Mouse (Mus musculus): Measurements from ENCODE around the gene Irak3.
"Not testable (repeated sequence)": the region's sequence is repeated elsewhere in the genome, so short reads cannot be mapped to it uniquely, and the experiment has no call there.

Irak3 gene

DNA sequence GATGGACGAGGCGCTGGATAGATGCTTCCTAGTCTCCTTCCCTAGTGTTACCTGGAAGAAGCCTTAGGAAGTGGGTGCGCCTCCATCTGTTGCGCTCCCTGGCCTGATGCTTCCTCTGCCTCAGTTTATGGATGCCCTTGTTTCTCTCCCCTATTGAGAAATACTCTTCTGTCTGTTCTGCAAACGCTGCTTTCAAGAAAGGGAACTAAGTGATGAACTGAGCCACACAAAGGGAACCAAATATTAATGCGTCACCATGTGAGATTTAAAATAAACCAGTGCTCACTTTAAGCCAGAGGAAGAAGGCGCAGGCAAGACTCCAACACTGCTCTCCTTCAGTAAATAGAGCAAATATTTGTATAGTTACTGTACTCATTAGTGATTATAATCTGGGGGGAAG lies 38.4 kb downstream of the Irak3 start:
- no peak for DNase-seq (ENCODE audit: low spot score)

DNA sequence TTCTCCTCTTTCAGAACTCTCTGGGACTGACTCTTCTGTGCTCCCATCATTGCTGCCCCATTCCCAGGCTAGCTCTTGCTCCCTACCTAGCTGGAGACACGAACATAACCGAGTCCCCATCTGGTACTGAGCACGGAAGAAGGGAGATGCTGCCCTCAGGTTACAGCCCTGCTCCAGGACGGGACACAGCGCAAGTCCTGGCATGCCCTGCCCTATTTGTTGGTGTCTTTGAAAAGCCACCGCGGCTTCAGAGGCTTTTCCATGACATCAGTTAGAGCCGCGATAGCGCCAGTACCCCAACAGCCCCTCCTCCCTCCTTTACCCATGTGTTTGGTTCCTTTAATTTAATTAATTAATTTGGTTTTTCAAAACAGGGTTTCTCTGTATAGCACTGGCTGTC lies 39.1 kb downstream of the Irak3 start:
- DNase-seq (ENCODE audit: low spot score), result no peak

DNA sequence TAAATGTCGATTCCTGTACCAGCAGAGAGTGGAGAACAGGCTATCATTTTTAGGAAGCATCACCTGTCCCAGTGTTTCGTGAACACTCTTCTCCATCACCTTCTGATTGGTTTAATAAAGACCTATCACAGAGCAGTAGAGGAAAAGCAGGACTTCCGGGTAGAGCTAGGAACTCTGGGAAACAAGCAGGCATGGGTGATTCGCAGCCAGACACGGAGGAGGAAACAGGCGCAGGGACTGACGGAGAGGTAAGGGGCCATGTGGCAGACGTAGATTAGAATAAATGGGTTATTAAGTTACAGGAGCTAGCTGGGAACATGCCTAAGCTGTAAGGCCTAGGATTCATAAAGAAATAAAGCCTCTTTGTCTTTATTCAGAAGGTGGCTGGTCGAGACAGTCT lies 41.4 kb downstream of the Irak3 start:
- no peak for DNase-seq (ENCODE audit: low spot score)

DNA sequence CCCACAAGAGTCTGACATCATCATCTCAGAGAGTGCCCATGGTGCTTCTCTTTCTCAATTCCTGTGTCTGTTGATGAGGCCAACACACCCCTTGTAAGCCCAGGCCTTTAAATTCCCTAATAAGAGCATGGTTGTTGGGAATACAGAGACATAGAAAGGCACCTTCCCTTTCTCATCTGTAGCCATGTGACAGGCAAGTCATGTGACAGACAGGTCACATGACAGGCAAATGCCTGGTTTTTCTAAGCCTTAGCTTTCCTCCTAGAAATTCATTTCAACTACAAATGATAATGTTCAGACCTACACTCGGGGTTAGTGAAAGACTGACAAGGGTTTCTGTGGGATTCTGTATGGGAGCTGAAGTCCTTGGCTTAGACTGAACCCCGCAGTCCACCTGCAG lies 48.0 kb downstream of the Irak3 start:
- DNase-seq (ENCODE audit: low spot score), result no peak

DNA sequence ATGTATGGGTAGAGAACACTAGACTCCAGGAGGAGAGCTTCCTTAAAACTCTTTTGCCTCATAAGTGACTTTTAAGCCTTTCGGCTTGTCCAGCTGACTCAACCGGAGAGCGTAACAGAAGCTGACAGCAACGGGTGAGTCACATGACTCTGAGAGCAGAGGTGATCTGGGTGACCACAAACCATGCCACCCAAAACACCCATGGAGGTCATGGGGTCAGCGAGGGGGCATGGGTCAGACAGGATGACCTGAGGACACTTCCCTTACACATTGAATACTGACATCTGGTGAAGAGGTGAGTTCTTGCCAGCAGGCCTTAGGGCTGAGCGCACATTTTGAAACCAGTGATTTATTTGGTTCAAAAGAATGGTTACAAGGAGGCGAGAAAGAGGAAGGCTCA lies 50.3 kb downstream of the Irak3 start:
- no peak for DNase-seq (ENCODE audit: low spot score)

DNA sequence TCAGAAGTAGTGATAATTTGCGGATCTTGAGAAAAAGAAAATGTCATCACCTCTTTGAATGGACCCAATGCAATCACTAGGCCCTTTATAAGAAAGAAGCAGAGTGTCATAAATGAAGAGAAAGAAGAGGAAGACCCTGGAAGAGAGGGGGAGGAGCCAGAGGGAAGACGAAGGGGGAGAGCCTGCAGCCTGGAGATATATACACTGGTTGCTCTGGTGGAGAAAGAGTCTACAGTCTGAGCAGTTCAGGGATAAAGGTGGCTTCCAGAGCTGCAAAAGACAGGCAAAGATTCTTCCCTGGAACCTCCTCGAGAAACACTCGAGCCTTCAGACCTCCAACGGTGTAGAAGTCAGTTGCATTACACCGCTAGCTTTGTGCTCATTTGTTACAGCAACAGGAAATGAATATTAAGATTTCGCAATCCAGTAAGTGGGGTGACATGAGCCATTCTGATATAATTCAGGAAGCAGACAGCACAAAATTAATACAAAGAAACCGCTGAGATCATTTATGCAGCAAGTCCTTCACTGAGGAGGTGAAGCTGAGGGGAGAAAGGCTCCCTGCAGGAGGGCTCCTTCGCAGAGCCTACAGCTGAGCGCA lies 60.9 kb downstream of the Irak3 start:
- DNase-seq (ENCODE audit: low spot score), result no peak

DNA sequence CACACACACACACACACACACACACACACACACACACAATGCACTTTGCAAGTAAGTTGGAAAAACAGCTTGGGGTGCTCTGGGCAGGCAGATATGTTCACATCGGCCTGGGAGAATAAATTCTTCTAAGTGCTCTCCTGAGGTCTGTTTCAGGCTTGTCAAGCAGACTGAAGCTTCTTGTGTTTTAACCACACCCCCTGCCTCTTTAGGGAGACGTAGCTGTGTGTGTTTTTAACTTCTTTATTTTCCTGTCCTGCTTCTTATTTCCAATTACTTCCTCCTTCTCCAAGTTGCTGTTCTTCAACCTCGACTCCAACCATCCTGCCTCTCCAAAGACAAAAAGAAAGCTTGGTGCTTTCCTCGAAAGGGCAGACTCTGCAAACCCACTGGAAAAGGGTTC lies 61.7 kb downstream of the Irak3 start:
- no peak for DNase-seq (ENCODE audit: low spot score)

DNA sequence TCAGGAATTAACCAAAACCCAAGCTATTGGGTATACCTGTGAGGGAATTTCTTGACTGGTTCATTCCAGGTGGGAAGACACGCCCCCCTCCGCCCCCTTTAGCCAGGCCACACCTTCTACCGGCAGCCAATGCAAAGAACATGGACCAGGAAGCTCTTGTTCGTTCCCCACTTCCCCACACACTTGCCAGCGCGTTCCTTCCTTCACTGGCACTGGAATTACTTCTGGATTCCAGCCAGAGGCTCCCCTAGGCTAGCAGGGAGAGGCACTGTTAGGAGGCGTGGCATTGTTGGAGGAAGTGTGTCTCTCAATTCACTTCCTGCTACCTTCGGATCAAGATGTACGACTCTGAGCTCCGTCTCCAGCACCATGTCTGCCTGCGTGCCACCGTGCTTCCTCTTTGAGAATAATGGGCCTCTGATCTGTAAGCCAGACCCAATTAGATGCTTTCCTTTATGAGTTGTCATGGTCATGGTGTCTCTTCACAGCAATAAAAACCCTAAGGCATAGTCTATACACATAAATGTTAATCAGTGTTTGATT lies 65.8 kb downstream of the Irak3 start:
- DNase-seq (ENCODE audit: low spot score), result no peak

DNA sequence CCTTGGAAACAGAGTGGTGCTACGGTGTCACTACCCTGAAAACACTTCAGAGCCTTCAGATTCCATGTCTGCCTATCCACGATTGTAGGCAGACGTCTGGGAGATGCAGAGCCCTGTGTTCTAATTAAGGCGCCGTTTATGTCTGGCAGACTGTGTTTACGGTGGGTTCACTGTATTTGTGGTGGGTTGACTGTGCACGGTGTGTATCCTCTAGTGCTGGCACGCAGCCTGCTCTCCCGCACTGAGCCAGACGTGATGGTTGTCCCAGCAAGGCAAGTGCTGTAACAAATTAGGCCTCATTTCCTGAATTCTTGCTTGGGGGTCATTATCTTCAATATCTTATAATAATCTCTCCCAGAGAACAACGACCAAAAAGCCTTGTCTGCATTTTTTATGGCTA lies 68.2 kb downstream of the Irak3 start:
- DNase-seq (ENCODE audit: low spot score), result no peak

DNA sequence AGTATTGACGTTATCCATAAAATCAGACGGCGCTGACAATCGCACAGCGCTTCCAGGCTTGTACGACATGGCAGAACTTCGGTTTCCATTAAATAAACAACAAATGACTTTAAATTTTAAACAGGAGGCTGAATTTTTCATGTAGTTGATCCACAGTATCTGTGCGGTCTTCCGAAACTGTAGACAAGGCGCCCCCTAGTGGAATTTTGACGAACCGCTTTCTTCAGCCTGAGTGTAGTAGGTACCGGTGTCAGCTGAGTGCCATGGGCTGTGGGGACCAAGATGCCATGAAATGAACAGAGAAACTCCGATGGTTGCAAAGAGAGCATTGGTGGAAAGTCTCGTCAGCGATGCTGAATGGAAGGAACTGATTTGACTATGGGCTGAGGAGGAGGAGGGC lies 71.3 kb downstream of the Irak3 start:
- DNase-seq (ENCODE audit: low spot score), result no peak

DNA sequence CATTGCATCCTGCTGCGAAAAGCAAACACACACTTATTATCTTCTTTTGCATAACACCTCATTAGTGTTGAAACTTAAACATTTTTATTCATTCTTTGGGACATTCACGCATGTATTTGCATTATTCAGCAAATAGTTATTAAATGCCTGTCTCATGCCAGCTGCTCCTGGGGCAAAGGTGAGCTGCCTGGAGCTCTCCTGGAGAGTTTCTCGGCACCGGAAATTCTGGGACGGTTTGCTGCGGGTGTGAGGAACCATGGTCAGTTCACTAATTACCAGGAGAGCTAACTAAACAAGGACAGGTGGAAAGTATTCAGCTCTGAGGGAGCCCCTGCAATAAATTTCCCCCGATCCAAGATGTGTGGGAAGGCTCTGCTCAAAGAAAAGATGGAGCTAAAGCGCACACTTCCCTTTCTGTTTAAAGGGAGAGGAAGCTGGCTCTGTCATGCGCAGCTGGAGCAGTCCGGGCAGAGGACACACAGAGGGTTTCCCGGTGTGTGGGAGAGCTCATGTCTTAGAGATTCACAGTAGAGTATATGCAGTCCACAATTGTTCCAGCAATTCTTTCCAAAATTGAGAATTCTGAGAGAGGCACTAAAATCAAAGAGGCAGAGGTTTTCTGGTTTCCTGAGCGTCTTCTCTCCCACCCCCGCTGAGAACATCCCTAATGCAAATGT lies 73.2 kb downstream of the Irak3 start:
- DNase-seq (ENCODE audit: low spot score), result no peak

DNA sequence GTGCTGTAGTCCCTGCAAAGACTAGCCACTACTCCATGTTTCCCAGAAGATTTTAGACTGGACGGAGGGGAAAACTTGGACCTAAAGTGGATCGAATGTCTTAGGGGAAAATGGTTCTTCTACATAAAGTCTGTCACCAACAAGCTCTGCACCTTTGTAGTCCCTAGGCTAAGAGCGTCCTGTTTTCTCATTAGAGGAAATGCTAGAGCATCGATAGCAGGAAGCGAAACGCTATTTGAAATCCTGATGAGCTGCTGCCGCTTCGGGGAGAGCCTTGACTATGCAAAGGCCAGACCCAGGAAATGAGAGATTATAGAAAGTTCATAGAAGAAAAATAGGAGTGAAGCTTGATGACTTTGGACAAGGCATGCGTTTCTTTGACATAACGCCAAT lies 76.5 kb downstream of the Irak3 start:
- DNase-seq (ENCODE audit: low spot score), result no peak

DNA sequence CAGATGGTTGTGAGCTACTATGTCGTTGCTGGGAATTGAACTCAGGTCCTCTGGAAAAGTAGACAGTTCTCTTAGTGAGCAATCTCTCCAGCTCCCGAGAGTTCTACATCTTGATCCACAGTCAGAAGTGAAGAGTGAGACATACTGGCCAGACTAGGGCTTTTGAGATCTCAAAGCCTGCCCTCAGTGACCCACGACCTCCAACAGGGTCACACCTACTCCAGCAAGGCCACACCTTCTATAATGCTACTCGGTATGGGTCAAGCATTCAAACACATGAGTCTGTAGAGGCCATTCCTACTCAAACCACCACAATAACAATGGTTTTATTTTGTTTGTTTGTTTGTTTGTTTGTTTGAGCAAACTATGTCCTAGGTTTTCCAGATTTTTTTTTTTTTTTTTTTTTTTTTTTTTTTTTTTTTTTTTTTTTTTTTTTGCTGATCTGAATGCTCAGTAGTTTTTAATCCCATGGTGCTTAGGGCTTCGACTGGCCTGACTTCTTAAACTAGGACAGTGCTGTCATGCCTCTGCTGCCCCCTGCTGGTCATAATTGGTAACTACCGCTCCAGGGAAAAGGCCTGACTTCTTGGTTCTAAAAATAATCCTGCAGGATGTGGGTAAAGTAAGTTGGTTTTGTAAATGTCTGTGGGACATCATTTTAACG lies 77.0 kb downstream of the Irak3 start:
- peak; percentile 66 for DNase-seq (ENCODE audit: low spot score)

DNA sequence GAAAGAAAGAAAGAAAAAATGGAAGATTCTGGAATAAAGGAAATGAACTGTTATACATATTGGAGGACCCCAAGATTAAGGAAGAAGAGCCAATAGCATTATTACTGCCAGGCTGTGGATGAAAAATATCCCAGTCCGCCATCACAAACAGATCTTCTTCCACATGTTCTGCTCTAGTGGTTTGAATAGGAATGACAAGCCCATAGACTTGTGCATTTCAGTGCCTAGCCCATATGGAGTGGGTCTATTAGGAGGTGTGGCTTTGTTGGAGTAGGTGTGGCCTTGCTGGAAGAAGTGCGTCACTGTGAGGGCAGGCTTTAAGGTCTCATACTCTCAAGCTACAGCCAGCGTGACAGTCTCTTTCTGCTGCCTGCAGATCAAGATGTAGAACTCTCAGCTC lies 78.2 kb downstream of the Irak3 start:
- DNase-seq (ENCODE audit: low spot score), result no peak

DNA sequence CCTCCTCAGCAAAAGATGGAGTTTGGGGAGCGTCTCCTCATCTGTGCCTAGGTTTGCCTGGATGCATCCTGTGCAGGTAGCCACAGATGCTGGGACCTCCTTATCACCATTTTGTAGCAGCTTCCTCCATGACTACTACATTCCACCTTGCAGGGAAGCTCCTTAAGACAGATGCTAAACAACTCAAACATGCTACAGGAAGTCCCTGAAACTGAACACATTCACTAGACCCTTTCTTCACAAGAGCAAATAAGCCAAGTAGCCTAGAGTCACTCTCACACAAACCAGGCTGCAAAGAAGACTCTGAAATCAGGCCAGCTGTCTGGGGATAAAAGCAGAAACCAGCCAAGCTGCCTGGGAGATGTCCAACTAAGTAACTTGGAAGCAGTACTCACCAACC lies 86.7 kb downstream of the Irak3 start:
- no peak for DNase-seq (ENCODE audit: low spot score)

DNA sequence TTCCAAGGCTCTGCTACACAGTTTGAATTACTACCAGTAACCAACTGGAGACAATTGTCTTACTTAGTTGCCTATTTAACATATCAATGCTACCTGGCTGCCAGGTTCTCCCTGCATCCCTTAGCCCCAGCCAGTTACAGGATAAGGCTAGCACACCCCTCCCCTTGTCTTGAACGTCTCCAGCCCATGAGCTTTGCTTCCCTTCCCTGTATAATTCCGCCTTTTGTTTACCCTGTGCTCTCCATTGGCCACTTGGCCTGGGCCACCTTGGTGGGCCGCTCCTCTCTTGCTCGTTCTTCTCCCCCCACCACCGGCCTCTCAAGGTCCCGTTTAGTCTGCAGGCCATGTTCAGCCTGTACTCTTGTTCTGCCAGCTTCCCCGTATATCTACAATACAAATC lies 87.4 kb downstream of the Irak3 start:
- DNase-seq (ENCODE audit: low spot score), result no peak

DNA sequence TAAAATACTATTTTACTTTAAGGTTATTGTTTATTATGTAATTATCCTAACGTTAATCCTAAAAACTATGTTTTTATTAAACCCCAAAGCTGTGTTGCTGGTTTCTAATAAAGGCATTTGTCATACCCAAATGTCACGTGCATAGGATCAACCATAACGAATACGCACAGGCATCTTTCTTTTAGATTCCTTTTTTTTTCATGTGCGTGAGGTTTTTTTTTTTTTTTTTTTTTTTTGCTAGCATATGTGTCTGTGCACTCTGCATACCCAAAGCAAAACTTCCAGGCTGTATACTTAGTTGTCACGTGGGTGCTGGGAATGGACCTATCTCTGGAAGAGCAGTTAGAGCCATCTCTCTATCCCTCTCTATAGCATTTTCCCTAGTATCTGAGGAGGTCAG lies 88.0 kb downstream of the Irak3 start:
- no peak for DNase-seq (ENCODE audit: low spot score)

DNA sequence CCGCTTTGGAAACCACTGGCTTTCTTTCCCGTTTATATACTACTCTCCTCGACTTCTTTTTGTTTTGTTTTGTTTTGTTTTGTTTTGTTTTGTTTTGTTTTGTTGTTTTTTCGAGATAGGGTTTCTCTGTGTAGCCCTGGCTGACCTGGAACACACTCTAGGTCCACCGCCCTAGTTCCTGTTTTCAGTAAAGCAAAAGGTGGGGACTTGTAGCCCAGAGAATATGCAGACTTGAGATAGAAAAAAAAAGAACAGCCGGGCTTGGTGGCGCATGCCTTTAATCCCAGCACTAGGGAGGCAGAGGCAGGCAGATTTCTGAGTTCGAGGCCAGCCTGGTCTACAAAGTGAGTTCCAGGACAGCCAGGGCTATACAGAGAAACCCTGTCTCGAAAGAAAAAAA lies 88.4 kb downstream of the Irak3 start:
- not testable (repeated sequence) for DNase-seq (ENCODE audit: low spot score)

DNA sequence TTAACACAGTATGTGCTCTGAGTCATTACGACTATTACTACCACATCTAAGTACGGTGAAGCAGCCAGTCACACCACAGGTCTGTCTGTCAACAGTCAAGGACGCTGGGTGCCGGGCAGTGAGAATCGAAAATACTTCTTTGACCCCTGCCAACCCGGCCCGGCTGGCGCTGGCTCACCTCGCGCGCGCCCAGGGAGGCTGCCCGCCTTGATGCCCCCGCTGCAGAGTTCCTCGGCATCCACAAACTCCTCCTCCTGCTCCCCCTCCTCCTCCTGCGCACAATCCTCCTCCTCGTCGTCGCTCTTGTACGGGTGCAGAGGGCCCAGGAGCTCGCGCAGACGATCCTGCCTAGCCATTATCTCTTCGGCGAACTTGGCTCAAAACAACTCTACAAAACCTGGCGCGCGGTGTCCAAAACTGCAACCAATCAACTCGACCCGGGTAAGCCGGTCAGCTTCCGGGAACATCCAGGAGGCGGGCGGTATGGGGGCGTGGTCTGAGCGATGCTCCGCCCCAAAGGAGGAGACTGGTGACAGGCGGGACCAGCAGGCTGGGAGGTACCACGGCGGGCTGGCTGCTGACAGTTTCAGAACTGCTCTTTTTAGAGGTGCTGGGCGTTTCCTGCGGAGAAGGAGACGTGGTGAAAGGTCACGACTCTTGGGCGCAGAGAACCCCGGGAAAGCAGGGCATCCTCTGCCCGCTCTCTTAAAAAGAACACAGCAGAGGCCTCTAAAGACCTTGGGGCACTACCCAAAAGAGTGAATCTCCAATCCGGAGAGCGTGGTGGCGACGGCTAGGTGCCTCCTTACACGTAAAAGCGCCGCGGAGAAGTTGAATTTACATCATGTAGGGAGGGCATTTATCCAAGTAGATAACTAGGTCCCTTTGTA lies 89.2 kb downstream of the Irak3 start, which contains the start of gene Helb:
TSS of gene Helb (minus strand) at position 481 of the 890 bp plus-strand sequence.
- peak; percentile 92 for DNase-seq (ENCODE audit: low spot score)

DNA sequence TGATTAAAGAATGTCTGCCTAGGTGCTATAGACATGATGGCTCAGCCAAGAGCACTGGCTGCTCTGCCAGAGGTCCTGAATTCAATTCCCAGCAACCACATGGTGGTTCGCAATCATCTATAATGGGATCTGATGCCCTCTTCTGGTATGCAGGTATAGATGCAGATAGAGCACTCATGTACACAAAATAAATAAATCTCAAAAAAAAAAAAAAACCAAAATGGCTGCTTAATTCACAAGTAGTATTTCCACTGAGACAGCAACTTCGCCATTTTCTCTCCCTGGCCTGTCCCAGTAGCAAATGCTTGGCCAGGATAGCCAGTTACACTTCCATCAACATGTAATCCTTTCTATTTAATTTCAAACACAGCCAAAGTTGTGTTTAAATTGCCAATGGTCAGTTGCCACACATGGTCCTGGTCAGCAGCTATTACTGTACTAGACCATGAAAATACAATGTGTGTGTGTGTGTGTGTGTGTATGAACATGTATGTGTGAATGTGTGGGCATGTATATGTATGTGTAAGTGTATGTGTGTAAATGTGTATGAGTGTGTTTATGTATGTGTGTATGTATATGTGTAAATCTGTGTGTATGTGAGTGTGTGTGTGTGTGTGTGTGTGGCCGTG lies 90.1 kb downstream of the Irak3 start:
- DNase-seq (ENCODE audit: low spot score), result no peak

DNA sequence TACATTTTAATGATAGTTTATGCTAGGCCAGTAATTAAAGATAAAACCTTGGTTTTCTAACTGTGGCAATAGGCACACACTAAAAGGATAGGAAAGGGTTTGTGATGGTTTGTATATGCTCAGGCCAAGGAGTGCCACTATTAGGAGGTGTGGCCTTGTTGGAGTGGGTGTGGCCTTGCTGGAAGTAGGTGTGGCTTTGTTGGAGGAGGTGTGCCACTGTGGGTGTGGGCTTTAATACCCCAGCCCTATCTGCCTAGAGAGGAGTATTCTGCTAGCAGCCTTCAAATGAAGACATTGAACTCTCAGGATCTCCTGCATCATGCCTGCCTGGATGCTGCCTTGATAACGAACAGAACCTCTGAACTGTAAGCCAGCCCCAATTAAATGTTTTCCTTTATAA lies 101.1 kb downstream of the Irak3 start:
- no peak for DNase-seq (ENCODE audit: low spot score)

DNA sequence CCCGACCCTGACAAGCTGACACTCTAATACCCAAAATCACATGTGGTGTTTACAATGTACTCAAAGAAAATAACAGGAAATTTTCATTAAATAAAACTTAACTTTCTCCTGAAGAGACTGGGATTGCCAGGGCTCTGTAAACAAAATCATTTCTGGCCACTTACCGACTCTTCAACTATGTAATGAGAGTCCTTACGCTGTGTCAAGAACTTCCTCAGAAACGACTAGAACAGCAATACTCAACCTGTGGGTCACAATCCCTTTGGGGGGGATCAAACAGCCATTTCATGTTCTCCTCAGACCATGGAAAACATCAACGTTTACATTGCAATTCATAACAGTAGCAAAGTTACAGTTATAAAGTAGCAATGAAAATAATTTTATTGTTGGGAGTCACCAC lies 104.4 kb downstream of the Irak3 start:
- no peak for DNase-seq (ENCODE audit: low spot score)
